Mouse (Mus musculus) heart, postnatal 0 days (tissue): ENCODE measurements around the gene Lrp1.

Source experiments
- CTCF ChIP-seq: IDR thresholded peaks from 2 replicates; pipeline ENCODE4 v1.5.1; 2016; ENCODE audit warnings: antibody characterized with exemption, control low read depth, low read depth
- EP300 ChIP-seq: IDR thresholded peaks from 2 replicates; pipeline ENCODE4 v1.6.1; 2016; ENCODE audit warnings: antibody characterized with exemption, low read depth

DNA sequence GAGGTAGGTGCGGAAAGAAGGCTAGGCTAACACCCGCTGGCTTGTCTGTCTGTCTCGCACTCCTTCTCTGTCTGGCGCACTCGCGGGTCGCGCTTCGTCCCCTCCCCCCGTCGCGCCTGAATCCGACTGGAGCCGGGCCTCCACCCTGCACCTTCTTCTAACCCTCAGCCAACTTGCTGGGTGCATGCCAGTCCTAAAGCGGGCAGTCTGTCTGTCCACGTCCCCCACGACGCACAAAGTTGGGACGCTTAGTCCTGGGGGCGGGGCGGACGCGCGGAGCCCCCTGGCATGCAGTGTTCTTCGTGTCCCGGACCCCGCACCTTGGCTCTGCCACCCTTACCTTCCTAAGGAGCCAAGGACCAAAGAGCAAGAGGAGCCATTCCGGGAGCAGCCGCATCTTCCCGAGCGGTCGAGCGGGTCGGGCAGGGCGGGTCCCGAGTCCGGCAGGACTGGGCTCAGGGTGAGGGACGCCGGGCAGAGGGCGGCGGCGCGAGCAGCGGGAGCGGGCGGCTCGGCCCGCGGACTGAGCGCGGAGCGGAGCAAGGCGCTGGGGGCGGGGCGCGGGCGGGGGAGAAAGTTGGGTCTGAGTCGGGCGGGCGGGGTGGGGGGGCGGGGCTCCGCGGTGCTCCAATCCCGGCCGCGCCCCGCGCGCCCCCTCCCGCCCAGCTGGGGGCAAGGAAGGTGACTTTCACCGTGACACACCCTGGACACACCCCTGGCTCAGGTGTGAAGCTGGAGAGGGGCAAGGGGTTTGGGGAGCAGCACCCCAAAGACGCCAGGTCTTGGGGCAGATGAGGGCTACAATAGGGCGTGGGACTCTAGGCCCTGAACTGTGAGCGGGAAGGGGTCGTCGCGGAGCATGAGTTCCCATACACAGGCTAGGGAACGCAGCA is 86.7 kb downstream of the Lrp1 start, which contains the start of gene Nxph4:
- TF ChIP-seq EP300, result no peak
- TF ChIP-seq CTCF, result no peak
